Mouse (Mus musculus): ENCODE results near the gene Gm5936. TPM values are rescaled to one million over a fixed set of nuclear protein-coding genes. Genes with fewer than 3 reads are reported as not detected.
"Not testable (repeated sequence)": the region's sequence is repeated elsewhere in the genome, so short reads cannot be mapped to it uniquely, and the experiment has no call there.

Gm5936 gene
- not detected in 2 replicates for polyA plus RNA-seq (2012; ENCODE audit: insufficient read depth, insufficient read length, missing spikeins)

DNA sequence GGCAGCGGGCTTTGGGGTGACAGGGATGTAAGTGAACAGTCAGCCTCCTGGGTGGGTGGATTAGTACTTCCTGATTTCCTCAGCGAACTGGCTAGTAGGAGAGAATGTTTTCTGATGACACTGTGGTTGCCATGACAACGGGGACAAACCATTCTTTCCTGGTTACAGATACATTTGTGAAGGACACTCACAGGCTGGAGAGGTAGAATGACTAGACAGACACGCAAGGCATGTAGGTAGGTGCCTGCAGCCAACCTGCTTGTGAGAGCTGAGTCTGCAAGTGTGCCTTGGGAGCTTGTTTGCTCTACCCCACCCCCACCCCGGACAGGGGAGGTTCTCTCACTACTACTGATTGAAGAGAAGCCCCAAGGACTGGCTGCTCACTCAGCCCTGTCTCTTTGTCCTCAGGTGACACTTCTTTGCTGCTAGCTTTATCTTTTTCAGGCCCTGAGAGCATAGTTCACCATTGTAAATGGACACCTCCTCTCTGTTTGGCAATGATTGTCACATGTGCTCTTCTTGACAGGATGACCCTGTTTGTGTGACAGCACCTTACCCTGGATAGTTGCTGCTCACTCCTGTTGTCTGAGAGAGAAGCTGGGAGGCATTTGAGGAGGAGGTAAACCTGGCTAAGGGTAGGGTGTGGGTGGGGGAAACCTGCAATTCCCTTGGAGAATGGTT is at the start of gene Gm5936:
Gene Gm5936, plus strand, starts transcription at position 355 of the 681 bp plus-strand sequence.
- not testable (repeated sequence) for H3K27ac ChIP-seq (ENCODE audit: insufficient read depth, low read depth, low read length); H3K4me3 ChIP-seq (ENCODE audit: insufficient read depth, low read length); H3K4me1 ChIP-seq (ENCODE audit: control insufficient read depth, insufficient read depth, low read length)

- H3K27ac ChIP-seq (ENCODE audit: insufficient read depth, low read depth, low read length); H3K4me3 ChIP-seq (ENCODE audit: insufficient read depth, low read length): not testable (repeated sequence)
Measured at GRCm38 (mm10) chrX:74856104-74856503, 19.1 kb downstream of the Gm5936 start.

DNA sequence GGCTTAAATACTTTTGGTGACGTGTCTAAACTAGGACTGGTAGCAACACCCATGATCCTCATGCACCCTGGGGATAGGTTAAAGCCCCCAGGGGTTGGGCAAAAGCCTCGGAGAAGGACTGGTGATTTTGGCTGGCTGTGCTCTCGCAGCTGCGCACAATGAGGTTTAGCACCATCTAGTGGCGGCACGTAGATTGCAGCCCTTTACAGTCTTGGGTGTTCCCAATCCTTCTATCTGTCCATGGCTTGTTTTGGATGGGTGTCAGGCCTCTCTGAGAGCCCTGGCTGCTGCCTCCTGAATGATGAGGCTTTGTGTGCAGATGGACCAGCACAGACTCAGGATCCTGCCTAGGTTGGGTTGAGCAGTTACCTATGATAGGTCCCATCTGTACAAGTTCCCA is 43.1 kb downstream of the Gm5936 start:
- H3K4me3 ChIP-seq (ENCODE audit: insufficient read depth, low read length); H3K4me1 ChIP-seq (ENCODE audit: control insufficient read depth, insufficient read depth, low read length); H3K27ac ChIP-seq (ENCODE audit: insufficient read depth, low read depth, low read length): not testable (repeated sequence)

More at GRCm38 (mm10) chrX:74856104-74856503, 19.1 kb downstream of the Gm5936 start:
- H3K4me1 ChIP-seq (ENCODE audit: control insufficient read depth, insufficient read depth, low read length), result not testable (repeated sequence)

Other genes with a start within 250 kb of the Gm5936 start
- gene Olfr1325, start 244.5 kb upstream of the Gm5936 start, polyA plus RNA-seq (2012; ENCODE audit: insufficient read depth, insufficient read length, missing spikeins), result not detected in 2 replicates
- not detected in 2 replicates for gene Gm5640, start 191.6 kb upstream of the Gm5936 start, polyA plus RNA-seq (2012; ENCODE audit: insufficient read depth, insufficient read length, missing spikeins)
- gene Gm6890, start 96.3 kb upstream of the Gm5936 start, polyA plus RNA-seq (2012; ENCODE audit: insufficient read depth, insufficient read length, missing spikeins), result not detected in 2 replicates
- gene Gab3, start 248.3 kb downstream of the Gm5936 start, polyA plus RNA-seq (2012; ENCODE audit: insufficient read depth, insufficient read length, missing spikeins), result 16.3 and 18.2 TPM in 2 replicates